Mouse (Mus musculus) lung, adult 2 months (tissue): ENCODE measurements around the gene Gdf1. TPM values are rescaled to one million over a fixed set of nuclear protein-coding genes. Genes with fewer than 3 reads are reported as not detected.

ENCODE experiments used
- DNase-seq: peaks from one replicate; pipeline ENCODE4 v3.0.0; 2022
- H3K4me1 ChIP-seq: fragments of 200-500 bp; 2 replicates; pipeline ENCODE4 v1.6.1; 2011; ENCODE audit warnings: low read length; ENCODE audit not compliant: control insufficient read depth, insufficient read depth
- H3K4me3 ChIP-seq: fragments of 200-500 bp; replicated peaks from 2 replicates; pipeline ENCODE3; 2011; ENCODE audit warnings: low read depth, mild to moderate bottlenecking, control low read depth, low read length; ENCODE audit errors: extremely low read depth
- CTCF ChIP-seq: fragments of 200-500 bp; IDR thresholded peaks from 2 replicates; pipeline ENCODE4 v1.5.1; 2011; ENCODE audit warnings: mild to moderate bottlenecking, low read length, control low read depth; ENCODE audit not compliant: insufficient read depth
- POLR2A ChIP-seq: fragments of 200-500 bp; IDR thresholded peaks from 2 replicates; pipeline ENCODE4 v1.6.1; 2011; ENCODE audit warnings: low read depth, mild to moderate bottlenecking, control low read depth, low read length, borderline replicate concordance; ENCODE audit errors: extremely low read depth
- WGBS: fragments of 180-500 bp; shearing (Covaris S2); methylation state at CpG from one replicate; pipeline ENCODE4 v1.1.7; 2018; 5-methylcytosine and 5-hydroxymethylcytosine counted together
- polyA plus RNA-seq: library from polyadenylated mRNA; depleted of rRNA; stranded (reverse); fragments of >200 nt; gene quantifications from 2 replicates; pipeline ENCODE4 v1.2.3, GENCODE M21; 2012; rRNA removed

The Gdf1 gene
- polyA plus RNA-seq, 1 experiment: 1.1 TPM

DNA sequence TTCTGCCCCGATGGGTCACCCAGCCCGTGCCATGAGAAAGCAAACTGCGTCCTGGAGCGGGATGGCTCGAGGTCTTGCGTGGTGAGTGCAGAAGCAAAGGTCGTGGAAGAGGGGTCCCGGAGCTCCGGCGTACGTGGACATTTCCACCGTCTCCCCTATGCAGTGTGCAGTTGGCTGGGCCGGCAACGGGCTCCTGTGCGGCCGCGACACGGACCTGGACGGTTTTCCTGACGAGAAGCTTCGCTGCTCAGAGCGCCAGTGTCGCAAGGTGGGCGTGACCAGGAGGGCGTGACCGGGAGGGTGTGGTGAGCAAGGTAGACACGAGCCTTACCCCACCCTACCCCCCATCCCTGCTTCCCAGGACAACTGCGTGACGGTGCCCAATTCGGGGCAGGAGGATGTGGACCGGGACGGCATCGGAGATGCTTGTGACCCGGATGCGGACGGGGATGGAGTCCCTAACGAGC lies 46.7 kb downstream of the Gdf1 start:
- DNase-seq: no peak
- no peak overlapping the region for H3K4me3 ChIP-seq
- WGBS: 5% methylated on average over 37 of the region's 37 CpGs

DNA sequence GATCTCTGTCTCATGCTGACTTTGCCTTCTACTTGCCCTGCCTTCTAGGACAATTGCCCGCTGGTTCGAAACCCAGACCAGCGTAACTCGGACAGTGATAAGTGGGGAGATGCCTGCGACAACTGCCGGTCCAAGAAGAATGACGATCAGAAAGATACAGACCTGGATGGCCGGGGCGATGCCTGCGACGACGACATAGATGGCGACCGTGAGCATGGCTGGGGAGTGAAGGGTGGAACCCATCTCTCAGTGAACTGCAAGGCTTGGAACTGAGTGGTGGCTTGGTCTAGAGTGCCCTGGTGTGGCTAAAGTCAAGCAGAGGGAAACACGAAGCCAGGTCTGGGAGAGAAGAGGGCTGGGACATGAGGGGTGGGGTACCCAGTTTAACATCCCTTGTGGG lies 47.4 kb downstream of the Gdf1 start:
- no peak for DNase-seq
- Histone ChIP-seq H3K4me1 (peaks cover 3% of the 10 kb centered on the region; the same call in 1 of the 2 replicates), H3K4me3 (no peak overlapping the region)
- 20% methylated on average over 15 of the region's 15 CpGs for WGBS
- TF ChIP-seq CTCF (no peak), POLR2A (no peak)

More for the DNA sequence above, 46.7 kb downstream of the Gdf1 start:
- no peak for TF ChIP-seq CTCF
- no peak for TF ChIP-seq POLR2A
- H3K4me1 ChIP-seq: peaks cover 3% of the 10 kb centered on the region; the same call in 1 of the 2 replicates

DNA sequence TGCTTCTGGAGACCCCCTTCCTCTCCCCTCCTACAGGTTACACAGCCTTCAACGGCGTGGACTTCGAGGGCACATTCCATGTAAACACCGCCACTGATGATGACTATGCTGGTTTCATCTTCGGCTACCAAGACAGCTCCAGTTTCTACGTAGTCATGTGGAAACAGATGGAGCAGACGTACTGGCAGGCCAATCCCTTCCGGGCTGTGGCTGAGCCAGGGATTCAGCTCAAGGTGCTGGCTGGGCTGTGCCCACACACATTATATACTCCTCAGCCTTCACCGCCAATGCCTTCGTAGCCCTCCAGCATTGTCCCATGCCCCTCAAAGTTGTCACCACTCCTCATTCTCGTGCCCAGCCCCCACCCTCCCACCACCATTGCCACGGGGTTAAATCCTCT lies 50.5 kb downstream of the Gdf1 start:
- no peak overlapping the region for H3K4me3 ChIP-seq
- TF ChIP-seq CTCF (no peak), POLR2A (no peak)
- no peak for DNase-seq
- 80% methylated on average over 12 of the region's 12 CpGs for WGBS
- H3K4me1 ChIP-seq: no peaks in the 10 kb centered on the region; the same call in 1 of the 2 replicates

Other genes with a start within 250 kb of the Gdf1 start
- 0.07 and 0.11 TPM in 2 replicates for gene Hapln4, start 246.4 kb upstream of the Gdf1 start, polyA plus RNA-seq
- 0.10 and 0.15 TPM in 2 replicates for gene Ncan, start 208.9 kb upstream of the Gdf1 start, polyA plus RNA-seq
- gene Nr2c2ap, start 198.5 kb upstream of the Gdf1 start, polyA plus RNA-seq: 10.7 and 14.6 TPM in 2 replicates
- gene Rfxank, start 190.7 kb upstream of the Gdf1 start, polyA plus RNA-seq: 19.0 and 28.6 TPM in 2 replicates
- 76.5 and 79.0 TPM in 2 replicates for gene Borcs8, start 190.3 kb upstream of the Gdf1 start, polyA plus RNA-seq
- gene Mef2b, start 190.1 kb upstream of the Gdf1 start, polyA plus RNA-seq: 0.31 and 0.50 TPM in 2 replicates
- 101 and 105 TPM in 2 replicates for gene Tmem161a, start 157.5 kb upstream of the Gdf1 start, polyA plus RNA-seq
- gene Slc25a42, start 117.5 kb upstream of the Gdf1 start, polyA plus RNA-seq: 26.9 and 29.6 TPM in 2 replicates
- gene Sugp2, start 95.6 kb upstream of the Gdf1 start, polyA plus RNA-seq: 26.6 and 31.0 TPM in 2 replicates
- 14.5 and 15.1 TPM in 2 replicates for gene Armc6, start 95.4 kb upstream of the Gdf1 start, polyA plus RNA-seq
- 75.0 and 111 TPM in 2 replicates for gene Homer3, start 47.0 kb upstream of the Gdf1 start, polyA plus RNA-seq
- gene Ddx49, start 27.3 kb upstream of the Gdf1 start, polyA plus RNA-seq: 37.2 and 43.0 TPM in 2 replicates
- 308 and 342 TPM in 2 replicates for gene Cope, start 27.3 kb upstream of the Gdf1 start, polyA plus RNA-seq
- 2.7 TPM in 2 replicates for gene Cers1, start 14.0 kb upstream of the Gdf1 start, polyA plus RNA-seq
- 35.8 and 36.7 TPM in 2 replicates for gene Upf1, start 23.5 kb downstream of the Gdf1 start, polyA plus RNA-seq
- gene Comp, start 43.7 kb downstream of the Gdf1 start, polyA plus RNA-seq: 0.51 and 1.3 TPM in 2 replicates
- gene Crtc1, start 109.8 kb downstream of the Gdf1 start, polyA plus RNA-seq: 18.7 and 20.4 TPM in 2 replicates
- 51.3 and 57.2 TPM in 2 replicates for gene Klhl26, start 147.2 kb downstream of the Gdf1 start, polyA plus RNA-seq
- gene Tmem59l, start 157.5 kb downstream of the Gdf1 start, polyA plus RNA-seq: 10.5 and 12.2 TPM in 2 replicates
- 27.7 and 34.3 TPM in 2 replicates for gene Crlf1, start 163.3 kb downstream of the Gdf1 start, polyA plus RNA-seq
- gene Rex1bd, start 176.9 kb downstream of the Gdf1 start, polyA plus RNA-seq: 145 and 178 TPM in 2 replicates
- gene Uba52, start 181.0 kb downstream of the Gdf1 start, polyA plus RNA-seq: 370 and 371 TPM in 2 replicates
- 361 and 369 TPM in 2 replicates for gene Fkbp8, start 197.9 kb downstream of the Gdf1 start, polyA plus RNA-seq
- 48.7 and 54.6 TPM in 2 replicates for gene Kxd1, start 198.1 kb downstream of the Gdf1 start, polyA plus RNA-seq
- 29.6 and 32.9 TPM in 2 replicates for gene Ell, start 209.6 kb downstream of the Gdf1 start, polyA plus RNA-seq